Mouse (Mus musculus) ovary, adult 10 weeks (tissue): ENCODE measurements around the gene Acvr1c. TPM values are rescaled to one million over a fixed set of nuclear protein-coding genes. Genes with fewer than 3 reads are reported as not detected.

ENCODE experiments used
- polyA plus RNA-seq: library from polyadenylated mRNA; stranded (reverse); fragments of 350-450 nt; fragmentation: Illumina TruSeq; extraction: RNeasy Lipid Tissue Mini Kit (QIAGEN cat#74804); gene quantifications from one replicate; pipeline ENCODE4 v1.2.3, GENCODE M21; 2014

The Acvr1c gene
- 4.5 TPM for polyA plus RNA-seq

DNA sequence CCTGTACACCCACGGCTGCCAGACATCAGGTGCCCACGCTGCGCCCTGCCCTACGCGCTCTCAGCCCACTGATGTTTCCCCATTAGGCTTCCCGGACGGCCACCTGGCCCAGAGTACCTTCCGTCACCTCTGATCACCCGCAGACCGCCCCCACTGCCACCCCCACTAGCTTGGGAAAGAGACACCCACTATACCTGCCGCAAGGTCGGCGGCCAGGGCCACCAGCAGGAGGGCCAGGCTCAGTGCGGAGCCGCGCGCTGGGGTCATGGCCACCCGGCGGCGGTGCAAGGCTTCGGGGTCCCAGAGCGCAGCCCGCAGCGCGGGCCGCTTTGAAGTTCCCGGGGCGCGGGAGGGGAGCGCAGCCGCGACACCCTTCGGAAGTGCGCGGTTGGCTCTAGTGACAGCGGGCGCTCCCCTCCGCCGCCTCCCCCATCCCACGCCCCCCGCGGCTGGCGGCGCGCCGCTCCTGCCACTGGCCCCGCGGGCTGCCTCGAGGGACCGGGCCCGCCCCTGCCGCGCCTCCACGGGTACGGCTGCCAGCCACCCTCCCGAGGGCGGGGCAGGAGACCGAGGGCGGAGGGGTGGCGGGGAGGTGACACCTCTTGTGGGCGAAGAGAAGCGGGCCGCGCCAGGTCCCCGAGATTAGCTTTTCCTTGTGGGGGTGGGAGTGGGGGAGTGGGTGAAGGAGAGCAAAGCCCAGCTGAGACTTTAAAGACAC lies at the start of gene Acvr1c:
TSS of gene Acvr1c (minus strand) at position 482 of the 718 bp plus-strand sequence.

Other genes with a start within 250 kb of the Acvr1c start
- 2.6 TPM for gene Cytip, start 162.4 kb downstream of the Acvr1c start, polyA plus RNA-seq
- not detected for gene Gm17409, start 112.2 kb upstream of the Acvr1c start, polyA plus RNA-seq
- 52.5 TPM for gene Acvr1, start 209.3 kb upstream of the Acvr1c start, polyA plus RNA-seq
- 1.9 TPM for gene Upp2, start 209.4 kb upstream of the Acvr1c start, polyA plus RNA-seq